Mouse (Mus musculus) lung, adult 2 months (tissue): Measurements from ENCODE around the gene Rapgefl1.

Experiments used
- CTCF ChIP-seq: fragments of 200-500 bp; IDR thresholded peaks from 2 replicates; pipeline ENCODE4 v1.5.1; 2011; ENCODE audit warnings: mild to moderate bottlenecking, low read length, control low read depth; ENCODE audit not compliant: insufficient read depth
- POLR2A ChIP-seq: fragments of 200-500 bp; IDR thresholded peaks from 2 replicates; pipeline ENCODE4 v1.6.1; 2011; ENCODE audit warnings: low read depth, mild to moderate bottlenecking, control low read depth, low read length, borderline replicate concordance; ENCODE audit errors: extremely low read depth

DNA sequence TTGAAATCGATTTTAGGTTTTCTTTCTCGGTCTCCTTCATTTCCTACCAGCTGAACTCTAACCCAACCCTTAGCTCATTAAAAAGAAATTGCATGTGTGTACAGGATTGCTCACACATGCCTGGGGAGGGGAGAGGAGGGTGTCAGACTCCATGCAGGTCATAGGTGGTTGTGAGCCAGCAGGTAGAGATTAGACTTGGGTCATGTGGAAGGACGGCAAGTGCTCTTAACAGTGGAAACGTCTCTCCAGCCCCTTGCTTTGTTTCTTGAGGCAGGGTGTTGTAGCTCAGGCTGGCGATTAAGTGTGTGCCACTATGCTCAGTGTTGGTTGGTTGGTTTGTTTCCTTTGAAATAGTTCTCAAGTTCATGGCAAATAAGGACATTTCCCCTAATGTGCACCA lies 34.2 kb downstream of the Rapgefl1 start:
- TF ChIP-seq CTCF, result no peak
- TF ChIP-seq POLR2A, result no peak
